Mouse (Mus musculus) megakaryocyte, embryonic 14.5 days (primary cell): ENCODE data around the gene Slco2b1.
"Not testable (repeated sequence)": the region's sequence is repeated elsewhere in the genome, so short reads cannot be mapped to it uniquely, and the experiment has no call there.

Experiments used
- FLI1 ChIP-seq: IDR thresholded peaks from 2 replicates; pipeline ENCODE4 v1.6.1; 2012; ENCODE audit warnings: low read length, inconsistent platforms, mixed read lengths
- GATA1 ChIP-seq: IDR thresholded peaks from 3 replicates; pipeline ENCODE4 v1.6.1; 2012; ENCODE audit warnings: mixed read lengths, low read length, inconsistent platforms, borderline replicate concordance

DNA sequence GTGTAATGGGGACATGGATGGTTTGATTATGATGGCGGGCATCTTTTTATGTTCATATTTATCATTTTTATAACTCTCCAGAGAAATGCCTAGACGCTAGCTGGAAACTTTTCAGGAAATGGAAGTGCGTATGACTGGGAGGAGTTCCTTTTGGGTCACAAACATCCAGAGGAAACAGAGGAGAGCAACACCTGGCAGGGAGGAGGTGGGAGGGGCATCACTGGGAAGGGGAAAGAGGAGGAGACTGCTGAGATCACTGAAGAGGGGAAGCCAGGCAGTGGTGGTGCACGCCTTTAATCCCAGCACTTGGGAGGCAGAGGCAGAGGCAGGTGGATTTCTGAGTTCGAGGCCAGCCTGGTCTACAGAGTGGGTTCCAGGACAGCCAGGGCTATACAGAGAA lies 16.7 kb downstream of the Slco2b1 start:
- not testable (repeated sequence) for TF ChIP-seq GATA1, FLI1
